Comparison of ENCODE assay signal across 10 mouse cellular contexts in genomic region chr9:74863655-74864443, GRCm38 (mm10). TPM values are rescaled to one million over a fixed set of nuclear protein-coding genes. Genes with fewer than 3 reads are reported as not detected.
DNase-seq lines count a peak whose midpoint lies in the region; ATAC-seq and TF ChIP-seq lines count a peak whose summit lies in the region.
"Had no signal": no experiment of that assay in that cellular context is flagged by ENCODE, and none has a peak within 500 bp of the region (broad histone marks: within the 10 kb centered on the region; RNA-seq: fewer than 3 reads in every experiment).

No protein-coding gene starts in this region.

- in situ Hi-C loops in ES-E14 (cut with MboI; ENCODE audit: low sequenced_read_pairs in 2 of 2, unreplicated experiment in 2 of 2), result loop anchor here in 1 of 2 experiments (25.0 kb wide), 1 partner anchor 727 kb away; no protein-coding TSS in a partner anchor

- no peak overlapping the region for H3K9ac ChIP-seq in ES-E14 (ENCODE audit: insufficient read depth, low read depth, low read length, poor library complexity, severe bottlenecking)
- peak overlapping the region; percentile 81 for H3K9ac ChIP-seq in hindbrain, embryonic 13.5 days
- peak overlapping the region; percentile 76 for H3K9ac ChIP-seq in midbrain, embryonic 11.5 days (ENCODE audit: low read length)

- no peak overlapping the region for H3K27ac ChIP-seq in gastrocnemius, adult 2 months
- H3K27ac ChIP-seq in ES-E14 (ENCODE audit: insufficient read depth, low read depth, low read length, poor library complexity, severe bottlenecking), result no peak overlapping the region
- peak overlapping the region; percentile 82 for H3K27ac ChIP-seq in hindbrain, embryonic 13.5 days
- peak overlapping the region; percentile 62 for H3K27ac ChIP-seq in midbrain, embryonic 11.5 days (ENCODE audit: low read depth, low read length)

- no peaks in the 10 kb centered on the region for H3K36me3 ChIP-seq in ES-E14 (ENCODE audit: control insufficient read depth, insufficient read depth, low read length, poor library complexity, severe bottlenecking)
- no peaks in the 10 kb centered on the region for H3K36me3 ChIP-seq in hindbrain, embryonic 13.5 days
- H3K36me3 ChIP-seq in midbrain, embryonic 11.5 days (ENCODE audit: control insufficient read depth, insufficient read depth, low read length), result no peaks in the 10 kb centered on the region

- no peak for TF ChIP-seq CTCF in gastrocnemius, adult 2 months (IDR thresholded peaks at IDR 0.05)

- WGBS in hindbrain, embryonic 13.5 days, result under 1% methylated on average over 36 of the region's 36 CpGs
- under 1% methylated on average over 36 of the region's 36 CpGs for WGBS in midbrain, embryonic 11.5 days

- ATAC-seq in hindbrain, embryonic 13.5 days (ENCODE audit: low FRiP score), result no peak
- no peak for ATAC-seq in midbrain, embryonic 11.5 days (ENCODE audit: low FRiP score)
- no peak for ATAC-seq in granulocyte monocyte progenitor cell, adult 5-6 weeks (replicated peaks; ENCODE audit: poor library complexity, severe bottlenecking)

- DNase-seq in gastrocnemius, adult 2 months, result no peak
- no peak for DNase-seq in gastrocnemius, postnatal 25 days
- DNase-seq in ES-E14 (ENCODE audit: low read depth, low spot score), result no peak
- peak; percentile 93 for DNase-seq in midbrain, embryonic 11.5 days (ENCODE audit: low spot score, missing footprints)
- DNase-seq in Muller cell, postnatal 12 days (ENCODE audit: inconsistent ontology term), result no peak
- no peak for DNase-seq in urinary bladder, postnatal 10 days (ENCODE audit: low spot score)
- DNase-seq: kidney, postnatal 10 days had no signal

- H3K4me3 ChIP-seq in gastrocnemius, adult 2 months, result peak overlapping the region; percentile 69
- H3K4me3 ChIP-seq in ES-E14 (ENCODE audit: insufficient read depth in 1 of 2, low read depth in 1 of 2, low read length in 2 of 2, poor library complexity in 1 of 2, severe bottlenecking in 1 of 2), result peak overlapping the region; percentile 18 to 65; a peak in 2 of 4 replicates
- H3K4me3 ChIP-seq in hindbrain, embryonic 13.5 days, result peak overlapping the region; percentile 54
- H3K4me3 ChIP-seq in midbrain, embryonic 11.5 days (ENCODE audit: low read depth, low read length), result peak overlapping the region; percentile 59

- H3K27me3 ChIP-seq in hindbrain, embryonic 13.5 days, result peaks cover 97% of the 10 kb centered on the region
- peaks cover 83% of the 10 kb centered on the region for H3K27me3 ChIP-seq in midbrain, embryonic 11.5 days (ENCODE audit: control insufficient read depth, insufficient read depth, low read length)

- H3K4me1 ChIP-seq in ES-E14 (ENCODE audit: control insufficient read depth in 2 of 2, insufficient read depth in 2 of 2, low read length in 2 of 2, poor library complexity in 1 of 2), result peaks cover 0 to 11% of the 10 kb centered on the region in 2 experiments; a peak in 1 of 4 replicates
- H3K4me1 ChIP-seq in hindbrain, embryonic 13.5 days (replicated peaks), result peaks cover 60% of the 10 kb centered on the region
- peaks cover 41% of the 10 kb centered on the region for H3K4me1 ChIP-seq in midbrain, embryonic 11.5 days (ENCODE audit: control insufficient read depth, insufficient read depth, low read length)

- intact Hi-C loops in gastrocnemius, adult 2 months (cut with DNase I), result no loop called here

- no peaks in the 10 kb centered on the region for H3K9me3 ChIP-seq in ES-E14 (ENCODE audit: control insufficient read depth, insufficient read depth, low read depth, low read length)
- H3K9me3 ChIP-seq in hindbrain, embryonic 13.5 days, result no peaks in the 10 kb centered on the region
- no peaks in the 10 kb centered on the region for H3K9me3 ChIP-seq in midbrain, embryonic 11.5 days (ENCODE audit: control insufficient read depth, low read length)

- H3K4me2 ChIP-seq in hindbrain, embryonic 13.5 days, result peak overlapping the region; percentile 87
- H3K4me2 ChIP-seq in midbrain, embryonic 11.5 days, result peak overlapping the region; percentile 84

TF ChIP-seq in ES-E14, 5 proteins besides CTCF, POLR2A, EP300 and RAD21:
- TF ChIP-seq CHD2 (IDR thresholded peaks at IDR 0.05; ENCODE audit: low read depth, low read length), result no peak
- no peak for TF ChIP-seq HCFC1 (IDR thresholded peaks at IDR 0.05; ENCODE audit: borderline replicate concordance, insufficient read depth, low read length)
- no peak for TF ChIP-seq ZNF384 (IDR thresholded peaks at IDR 0.05; ENCODE audit: low read depth, low read length)
- no peak for TF ChIP-seq ZC3H11A (IDR thresholded peaks at IDR 0.05; ENCODE audit: borderline replicate concordance, low read depth, low read length)
- no peak for TF ChIP-seq MAFK (IDR thresholded peaks at IDR 0.05; ENCODE audit: insufficient read depth, low read depth, low read length)

RNA-seq across cellular contexts. Expression of gene Onecut1, which starts 2.1 kb away (rescaled TPM):
- not detected for total RNA-seq in gastrocnemius, adult 2 months (2021)
- not detected for total RNA-seq in gastrocnemius, postnatal 25 days (2021)
- total RNA-seq in ES-E14 (2012; rRNA removed), result 0.13 and 0.74 TPM in 2 replicates
- 5.5 and 7.8 TPM in 2 replicates for polyA plus RNA-seq in hindbrain, embryonic 13.5 days (2015; fragmentation: Nextera tagmentation; extraction: Ambion mirVana)
- polyA plus RNA-seq in midbrain, embryonic 11.5 days (2014; fragmentation: Nextera tagmentation; extraction: Ambion mirVana), result 14.7 and 14.8 TPM in 2 replicates
- total RNA-seq in granulocyte monocyte progenitor cell, adult 5-6 weeks (2014; fragmentation: Nextera tagmentation), result not detected in 2 replicates
- total RNA-seq in granulocyte monocyte progenitor cell, adult 5-6 weeks (2017), result not detected in 2 replicates
- total RNA-seq: common myeloid progenitor, adult 5-6 weeks had no signal

Comparison
In these comparisons a context has a peak if more than half of its experiments do, and no peak if none do; other contexts are left out.
1. H3K27ac ChIP-seq: peak in hindbrain, embryonic 13.5 days (single experiment) and midbrain, embryonic 11.5 days (single experiment); none in gastrocnemius, adult 2 months (single experiment) and ES-E14 (single experiment).
2. Peak in every context shown above with its lines, with median percentiles within 50 percentile points of each other: H3K4me3 ChIP-seq.